In the genomic region with DNA sequence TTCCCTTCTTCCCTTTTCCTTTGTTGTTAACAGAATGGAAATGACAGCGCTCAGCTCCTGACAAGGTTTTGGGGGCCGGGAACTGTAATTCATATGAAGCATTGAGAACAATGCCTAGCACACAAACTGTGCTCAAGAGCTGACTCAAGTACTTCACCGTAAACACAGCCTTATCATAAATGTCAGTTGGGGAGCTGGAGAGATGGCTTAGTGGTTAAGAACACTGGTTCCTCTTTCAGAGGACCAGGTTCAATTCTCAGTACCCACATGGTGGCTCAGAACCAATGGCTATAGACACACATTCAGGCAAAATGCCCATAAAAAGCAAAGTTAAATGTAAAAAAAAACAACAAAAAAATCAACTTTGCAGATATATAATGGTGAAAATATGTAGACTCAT, we compare ENCODE assay signal across 21 mouse cellular contexts.
"Had no signal": no experiment of that assay in that cellular context is flagged by ENCODE, and none has a peak within 500 bp of the region (broad histone marks: within the 10 kb centered on the region; RNA-seq: fewer than 3 reads in every experiment).

No protein-coding gene starts in this region.

- H3K9me3 ChIP-seq: lung, embryonic 15.5 days; midbrain, embryonic 10.5 days; midbrain, embryonic 12.5 days; neural tube, embryonic 13.5 days; neural tube, embryonic 15.5 days had no signal

- H3K4me1 ChIP-seq: midbrain, embryonic 12.5 days; neural tube, embryonic 13.5 days; neural tube, embryonic 15.5 days had no signal

- ATAC-seq: lung, postnatal 0 days; midbrain, embryonic 16.5 days had no signal

- DNase-seq: liver, postnatal 0 days; lung, adult 2 months; lung, postnatal 14 days; lung, postnatal 36 days; midbrain, embryonic 14.5 days; retina, postnatal 1 day; right cerebral cortex, adult 18-20 months; right cerebral cortex, postnatal 25 days; right cerebral cortex, postnatal 4 days; spleen, adult 18-20 months; thymus, adult 2 months; thymus, postnatal 25 days had no signal

- H3K36me3 ChIP-seq: lung, embryonic 15.5 days; midbrain, embryonic 10.5 days; midbrain, embryonic 12.5 days; neural tube, embryonic 13.5 days; neural tube, embryonic 15.5 days had no signal

- H3K27ac ChIP-seq: lung, embryonic 15.5 days; macrophage; midbrain, embryonic 10.5 days; midbrain, embryonic 12.5 days; neural tube, embryonic 13.5 days; neural tube, embryonic 15.5 days had no signal

- H3K4me3 ChIP-seq: lung, embryonic 15.5 days; midbrain, embryonic 10.5 days; midbrain, embryonic 12.5 days; myocyte; neural tube, embryonic 13.5 days; neural tube, embryonic 15.5 days had no signal

- H3K27me3 ChIP-seq: neural tube, embryonic 13.5 days; neural tube, embryonic 15.5 days had no signal
